Mouse (Mus musculus) adrenal gland, adult (tissue): ENCODE measurements around the gene Itga1.

Source experiments
- DNase-seq, 2 experiments: peaks; one replicate each; pipeline ENCODE4 v3.0.0; 2022 to 2023; ENCODE audit warnings: low spot score in 1 of 2; ENCODE audit not compliant: inconsistent age in 2 of 2

Gene Itga1

DNA sequence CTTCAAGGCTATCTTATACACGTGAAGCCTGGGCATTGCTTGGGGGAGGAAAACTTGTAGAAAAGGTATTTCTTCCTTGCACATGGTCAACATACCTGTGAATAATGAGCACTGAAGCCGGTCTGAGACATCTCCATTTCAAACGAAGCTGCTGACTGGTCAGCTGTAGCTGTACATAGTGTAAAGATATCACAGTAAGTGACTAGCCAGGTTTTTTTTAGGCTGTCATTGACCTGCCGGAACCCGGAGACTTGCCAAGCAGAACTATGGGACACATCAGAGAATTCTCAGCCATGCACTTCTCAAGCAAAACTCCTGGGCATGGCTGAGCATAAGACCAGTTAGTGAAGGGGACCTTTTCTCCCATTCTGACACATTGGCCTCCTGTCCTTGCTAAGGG, 99.6 kb downstream of the Itga1 start:
- no peak for DNase-seq

DNA sequence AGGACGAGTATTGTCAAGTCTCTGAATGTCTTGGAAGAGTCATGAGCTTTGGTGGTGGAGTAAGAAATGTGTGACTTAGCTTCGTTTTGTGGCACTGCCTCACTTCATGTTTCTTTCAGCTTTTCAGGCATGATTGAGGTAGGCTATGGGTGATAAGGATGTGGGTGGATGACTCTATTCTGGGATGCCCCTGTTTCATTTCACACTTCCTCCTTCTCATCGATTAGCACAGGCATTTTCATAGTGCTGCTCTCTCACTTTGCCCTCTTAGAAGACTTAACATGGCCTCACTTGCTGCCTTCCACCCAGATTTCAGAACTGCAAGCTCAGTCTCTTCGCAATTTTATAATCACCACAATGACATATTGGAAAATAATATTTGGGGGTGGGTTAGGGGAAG, 102.2 kb downstream of the Itga1 start:
- no peak for DNase-seq

DNA sequence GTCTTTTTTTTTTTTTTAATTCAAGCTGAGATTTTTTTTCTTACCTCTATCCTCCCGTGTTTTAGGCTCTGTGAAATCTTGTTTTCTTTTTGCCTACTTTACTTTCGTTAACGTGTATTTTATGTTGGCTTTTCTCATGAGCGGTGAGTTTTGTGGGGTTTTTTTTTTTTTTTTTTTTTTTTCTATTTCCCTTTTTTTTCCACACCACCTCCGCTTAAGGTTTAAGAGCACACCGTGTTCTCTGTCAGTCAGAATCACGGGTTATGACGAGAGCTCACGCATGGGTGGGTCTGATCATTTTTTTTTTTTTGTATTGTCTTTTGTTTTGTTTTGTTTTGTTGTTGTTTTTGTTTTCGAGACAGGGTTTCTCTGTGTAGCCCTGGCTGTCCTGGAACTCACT, 103.7 kb downstream of the Itga1 start:
- DNase-seq = no peak

DNA sequence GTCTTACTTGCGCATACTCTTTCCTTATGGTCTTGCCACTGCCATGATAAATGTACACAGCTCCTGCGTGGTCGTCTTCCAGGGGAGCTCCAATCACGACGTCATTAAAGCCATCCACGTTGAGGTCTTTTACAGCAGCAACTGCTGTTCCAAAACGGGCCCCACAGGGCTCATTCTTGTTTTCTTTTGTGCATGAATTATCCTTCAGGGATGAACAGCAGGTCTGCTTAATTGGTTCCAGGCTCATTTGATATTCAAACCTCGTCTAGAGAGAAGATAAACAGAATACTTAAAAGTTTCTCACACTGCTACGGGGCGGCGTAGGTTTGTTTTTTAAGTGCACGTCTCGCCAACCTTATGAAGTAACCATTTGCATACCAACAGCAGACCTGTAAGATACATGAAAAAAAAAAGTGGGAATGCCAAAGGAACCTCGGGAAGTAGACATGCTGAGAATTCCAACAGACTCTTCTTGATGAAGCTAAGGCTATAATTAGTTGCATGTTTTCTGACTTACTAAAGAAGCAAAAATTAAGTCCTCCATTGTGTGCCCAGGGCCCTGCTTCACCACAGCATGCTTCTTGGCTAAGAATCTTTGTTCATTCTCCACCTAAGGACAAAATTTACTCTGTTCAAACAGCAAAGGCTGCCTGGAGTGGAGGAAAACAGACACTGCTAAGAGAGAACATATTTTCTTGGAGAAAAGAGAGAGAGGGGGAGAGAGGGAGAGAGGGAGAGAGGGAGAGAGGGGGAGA, 109.3 kb downstream of the Itga1 start:
- no peak for DNase-seq

DNA sequence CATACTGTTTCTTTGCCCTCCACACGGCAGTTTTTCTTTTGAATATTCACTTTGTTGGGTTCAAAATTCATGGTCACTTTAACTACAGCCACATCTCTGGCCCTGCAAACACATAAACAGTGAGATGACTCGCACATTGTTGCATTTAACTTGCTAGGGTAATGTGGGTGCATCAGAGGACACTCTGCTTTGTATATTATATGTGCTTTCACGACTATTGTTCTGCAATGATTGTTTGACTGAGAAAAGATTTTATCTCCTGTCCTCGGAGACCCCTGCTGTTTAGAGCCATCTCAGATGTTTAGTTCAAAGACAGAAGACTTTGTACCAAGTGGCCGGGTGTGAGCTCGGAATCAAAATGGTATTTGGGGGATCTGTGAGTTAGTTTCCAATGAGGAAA, 114.1 kb downstream of the Itga1 start:
- DNase-seq = no peak

DNA sequence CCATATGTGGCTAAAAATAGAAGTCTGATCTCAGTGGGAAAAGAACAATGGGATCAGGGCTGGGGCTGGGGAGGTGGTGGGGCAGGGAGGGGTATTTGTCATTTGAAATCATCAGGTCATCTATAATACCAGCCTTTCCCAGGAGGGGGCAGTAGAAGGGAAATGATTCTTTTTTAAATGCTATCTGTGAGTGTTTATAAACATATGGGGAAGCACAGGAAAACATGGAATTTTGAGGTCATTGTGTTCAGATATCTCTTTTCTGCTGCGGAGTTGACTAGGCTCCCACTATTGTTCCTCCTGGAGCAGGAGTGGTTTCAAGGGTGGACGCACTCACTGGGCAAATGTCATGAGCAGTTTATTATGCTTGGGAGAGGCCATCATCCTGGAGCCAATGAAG, 114.6 kb downstream of the Itga1 start:
- peak in 1 of 2 experiments; percentile 77 for DNase-seq

DNA sequence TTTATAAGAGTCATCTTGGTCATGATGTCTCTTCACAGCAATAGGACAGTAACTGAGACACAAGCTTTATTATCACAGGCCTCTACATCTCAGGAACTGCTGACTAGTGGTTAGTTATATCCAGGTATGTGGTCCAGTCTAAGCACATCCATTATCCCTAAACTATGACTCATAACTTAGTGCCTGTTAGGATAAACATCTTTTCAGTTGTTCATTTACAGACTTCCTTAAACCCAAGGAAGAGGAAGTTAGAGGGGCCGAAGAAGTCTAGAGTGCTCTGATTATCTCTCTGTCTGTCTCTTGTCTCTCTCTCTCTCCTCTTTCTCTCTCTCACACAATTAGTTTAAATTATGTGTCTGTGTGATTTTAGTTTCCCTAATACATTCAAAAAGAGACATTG, 117.1 kb downstream of the Itga1 start:
- DNase-seq = no peak

DNA sequence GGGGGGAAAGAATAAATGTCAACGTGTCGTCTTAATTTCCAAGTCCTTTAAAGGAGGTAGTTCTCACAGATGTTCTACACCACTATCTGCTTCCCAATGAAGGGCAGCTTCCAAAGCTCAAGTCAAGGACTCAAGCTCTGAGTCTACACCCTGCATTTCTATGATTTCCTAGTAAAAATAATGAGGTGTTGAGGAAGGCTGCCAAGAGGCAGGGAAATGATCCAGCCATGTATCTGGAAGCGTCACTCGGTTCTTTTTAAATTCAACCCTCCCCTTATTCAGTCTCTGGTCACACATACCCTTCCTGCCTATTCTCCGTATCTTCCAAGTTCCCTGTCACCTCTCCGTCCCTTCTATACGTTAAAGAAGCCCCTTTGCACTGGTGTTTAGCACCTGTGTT, 118.6 kb downstream of the Itga1 start:
- no peak for DNase-seq

DNA sequence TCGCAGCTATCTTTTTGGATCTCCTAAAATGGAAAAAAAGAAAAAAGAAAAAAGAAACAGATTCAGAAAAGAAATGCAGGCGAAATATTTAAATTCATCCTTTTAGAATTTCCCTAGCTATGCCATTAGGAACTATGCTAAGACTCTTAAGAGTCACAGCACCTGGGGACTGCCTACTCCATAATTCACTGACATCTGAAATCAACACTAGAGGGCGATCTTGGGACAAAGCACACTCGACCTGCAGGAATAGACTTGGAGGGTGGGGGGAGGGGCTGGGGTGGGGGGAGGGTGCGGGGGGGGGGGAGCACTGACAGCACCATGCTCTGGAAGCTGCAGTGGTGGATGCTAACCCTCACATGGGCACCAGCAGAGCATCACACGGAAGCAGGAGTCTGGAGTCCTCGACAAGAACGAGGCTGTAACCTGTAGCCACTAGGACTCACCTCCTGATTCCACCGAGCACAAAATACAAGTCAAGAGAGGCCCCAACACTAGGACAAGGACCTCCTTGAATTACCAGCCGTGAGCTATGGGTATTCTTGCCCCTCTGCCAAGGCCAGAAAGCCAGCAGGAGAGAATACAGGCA, 120.8 kb downstream of the Itga1 start:
- peak in 1 of 2 experiments; percentile 60 for DNase-seq

DNA sequence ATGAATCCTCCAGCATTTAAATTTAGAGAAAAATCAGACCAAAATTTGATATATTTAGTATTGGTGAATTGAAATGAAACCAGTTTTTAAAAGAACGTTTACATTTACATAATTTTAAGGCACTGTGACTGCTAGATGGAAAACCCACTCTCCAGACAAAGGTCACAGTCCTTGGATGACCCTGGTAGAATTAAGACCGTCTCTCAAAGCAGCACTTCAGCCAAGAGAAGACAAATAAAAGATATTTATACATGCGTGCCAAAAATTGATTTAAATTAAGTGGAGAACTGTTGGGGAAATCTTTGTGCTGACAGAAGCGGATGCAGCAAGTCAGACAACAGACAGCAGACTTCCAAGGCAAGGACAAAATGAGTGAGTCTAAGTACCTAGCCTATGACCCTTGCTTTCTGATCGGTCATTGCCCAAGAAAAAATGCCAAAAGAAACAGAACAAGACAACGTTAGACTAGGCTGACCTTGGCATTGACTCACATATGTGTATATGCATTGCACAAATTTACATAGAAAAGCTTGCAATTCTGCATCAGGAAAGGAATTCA, 127.2 kb downstream of the Itga1 start:
- no peak for DNase-seq

DNA sequence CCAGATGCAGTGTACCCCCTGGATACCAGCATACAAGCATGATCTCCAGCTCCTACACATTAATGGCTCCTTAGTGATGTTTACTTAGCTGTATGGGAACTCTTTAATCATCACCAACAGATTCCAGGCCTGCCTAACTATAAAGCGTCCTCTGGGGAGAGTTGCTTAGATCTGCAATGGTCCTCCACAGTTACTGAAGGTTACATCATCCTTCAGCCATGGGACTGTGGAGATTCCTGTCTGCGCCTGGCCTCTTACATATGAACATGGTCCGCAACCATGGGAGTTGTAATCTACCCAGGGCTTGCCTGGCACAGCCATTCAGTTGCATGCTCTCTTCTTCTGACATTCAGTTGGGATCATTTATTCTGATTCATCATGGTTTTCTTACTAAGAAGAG, 129.9 kb downstream of the Itga1 start:
- DNase-seq = no peak

DNA sequence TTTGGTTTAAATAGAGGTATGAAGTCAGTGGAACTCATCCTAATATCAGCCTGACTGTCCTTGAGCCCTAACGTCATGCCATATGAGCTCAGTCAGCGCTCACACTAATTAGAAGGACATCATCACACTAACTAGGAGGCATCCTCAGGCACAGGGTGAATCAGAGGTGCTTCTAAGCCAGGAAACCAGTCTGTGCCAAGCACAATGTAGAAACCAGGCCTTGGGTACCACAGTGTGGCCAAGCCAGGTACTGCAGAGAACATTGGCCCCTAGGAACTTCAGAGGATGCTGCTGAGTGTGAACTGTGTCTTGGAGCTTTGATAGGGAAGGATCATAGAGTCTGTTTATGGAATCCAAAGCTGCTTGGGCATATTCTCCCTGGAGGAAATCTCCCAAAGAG, 137.5 kb downstream of the Itga1 start:
- DNase-seq = peak; percentile 88 to 97

DNA sequence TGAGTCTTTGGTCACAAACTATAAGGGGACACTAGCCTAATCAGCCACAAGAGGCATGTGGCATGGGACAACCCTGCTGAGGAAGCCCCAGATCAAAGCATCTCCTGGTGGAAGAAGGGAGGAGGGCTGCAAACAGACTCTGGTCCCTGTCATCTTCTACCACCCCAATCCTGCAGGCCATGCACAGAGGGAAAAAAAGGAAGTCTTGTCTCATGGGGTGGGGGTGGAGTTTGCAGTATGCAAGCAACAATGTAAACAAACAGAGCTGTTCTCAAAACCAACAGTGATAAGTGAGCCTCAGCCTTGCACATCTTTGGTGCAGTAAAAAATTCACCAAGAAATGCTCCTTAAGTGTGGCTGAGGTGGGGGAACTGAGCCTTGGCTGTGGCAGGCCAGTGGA, 147.2 kb downstream of the Itga1 start:
- no peak for DNase-seq

DNA sequence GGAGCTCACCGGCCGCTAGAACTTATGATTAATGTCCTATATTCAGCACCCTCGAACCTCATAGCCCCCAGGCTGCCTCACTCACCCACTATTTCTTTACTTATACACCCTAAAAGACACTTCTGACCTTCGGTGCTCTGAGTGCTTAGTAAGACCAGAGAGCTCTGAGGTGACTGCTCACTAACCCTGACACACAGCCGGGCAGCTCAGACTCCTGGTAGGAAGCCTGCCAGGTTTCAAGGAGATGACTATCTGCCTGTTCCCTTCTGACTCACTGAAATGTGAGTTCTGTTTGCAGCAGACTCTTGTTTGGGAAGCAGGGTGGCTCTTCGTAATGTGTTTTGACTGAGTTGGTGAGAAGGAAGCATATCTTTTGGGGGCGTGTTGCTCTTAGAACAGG, 168.2 kb downstream of the Itga1 start:
- peak; percentile 78 to 82 for DNase-seq

DNA sequence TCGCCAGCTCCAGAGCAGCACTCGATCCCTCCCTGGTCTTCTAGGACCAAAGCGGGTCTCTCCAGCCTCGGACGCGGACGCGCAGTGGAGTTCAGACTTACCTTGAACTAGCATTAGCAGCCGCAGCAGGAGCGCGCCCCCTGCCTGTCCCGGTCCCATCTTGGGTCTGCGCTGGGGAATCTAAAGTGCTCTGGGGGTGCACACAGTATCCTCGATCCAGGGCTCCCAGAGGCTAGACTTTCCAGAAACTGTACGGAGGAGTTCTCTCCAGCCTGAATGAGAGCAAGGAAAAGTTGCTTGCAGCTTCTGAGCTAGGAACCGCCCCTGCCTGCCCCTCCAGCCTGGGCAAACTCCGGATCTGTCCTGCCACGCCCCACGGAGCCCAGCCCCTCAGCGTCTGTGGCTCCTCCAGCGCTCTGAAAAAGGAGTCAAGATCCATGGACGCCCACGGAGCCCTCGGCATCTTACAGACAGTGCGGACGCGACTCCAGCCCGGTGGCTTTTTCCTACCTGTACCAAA, 169.9 kb downstream of the Itga1 start, which contains the start of gene Itga2:
Itga2 (minus strand) TSS at position 326 of the 520 bp plus-strand sequence.
- DNase-seq = peak; percentile 74 to 89

DNA sequence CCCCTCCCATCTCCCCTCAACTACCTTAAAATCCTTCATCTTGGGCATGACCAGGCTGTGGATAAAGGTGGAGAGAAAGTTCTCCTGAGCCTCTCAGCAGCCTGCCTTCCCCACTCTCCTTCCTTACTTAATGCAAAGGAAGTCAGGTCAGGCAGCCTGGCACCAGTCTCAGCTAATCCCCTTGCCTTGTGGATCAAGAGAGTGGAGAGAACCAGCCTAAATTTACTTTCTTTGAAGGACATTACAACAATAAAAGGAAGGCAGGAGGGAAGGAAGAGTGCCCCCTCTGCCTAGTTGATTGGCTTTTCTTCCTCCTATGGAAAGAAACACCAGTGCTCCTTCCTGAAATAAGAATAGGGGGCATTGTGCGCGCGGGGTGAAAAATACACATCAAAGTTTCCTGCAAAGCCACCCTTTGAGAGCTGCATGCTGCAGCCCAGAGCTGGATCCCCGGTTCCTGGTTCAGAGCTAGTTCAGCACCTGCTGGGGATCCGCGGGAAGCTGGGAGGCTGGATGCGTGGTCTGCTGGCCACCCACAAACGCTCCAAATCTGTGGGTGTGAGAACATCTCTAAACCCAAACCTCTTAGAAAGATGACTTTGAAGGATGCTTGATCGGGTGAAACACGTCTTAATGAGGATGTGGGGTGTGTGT, 170.6 kb downstream of the Itga1 start:
- DNase-seq = peak in 1 of 2 experiments; percentile 51

DNA sequence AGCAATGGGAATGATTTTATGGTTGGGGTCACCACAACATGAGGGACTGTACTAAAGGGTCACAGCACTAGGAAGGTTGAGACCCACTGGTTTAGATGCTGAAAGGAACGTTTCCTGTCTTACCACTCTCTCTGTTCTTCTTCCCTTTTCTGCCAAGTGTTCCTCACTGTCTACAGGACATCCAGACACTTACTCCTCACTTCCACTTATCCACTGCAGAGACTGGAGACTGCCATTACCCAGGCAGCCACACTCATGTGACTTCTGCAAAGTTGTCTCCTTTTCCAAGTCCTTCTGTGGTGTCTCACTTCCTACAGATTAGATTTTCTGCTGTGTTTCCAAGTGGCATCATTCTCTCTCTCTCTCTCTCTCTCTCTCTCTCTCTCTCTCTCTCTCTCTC, 177.0 kb downstream of the Itga1 start:
- no peak for DNase-seq

DNA sequence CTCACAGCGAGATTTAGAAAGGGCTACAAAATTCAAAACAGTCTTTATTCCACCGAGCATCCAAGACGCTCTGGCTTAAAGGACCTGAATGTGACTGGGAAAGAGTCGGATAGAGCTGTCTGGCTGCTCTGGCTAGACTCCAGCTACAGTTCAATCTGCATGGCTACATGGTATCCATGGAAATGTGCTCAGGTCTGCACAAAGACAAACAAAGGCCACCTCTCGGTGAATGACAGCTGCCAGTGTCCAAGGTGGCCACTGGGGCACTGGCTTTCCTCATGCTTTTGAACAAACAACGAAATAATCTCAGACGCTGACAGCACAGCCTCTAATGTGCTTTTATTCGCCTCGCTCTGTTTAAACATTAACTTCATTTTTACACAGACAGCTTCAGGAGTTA, 178.4 kb downstream of the Itga1 start:
- no peak for DNase-seq

DNA sequence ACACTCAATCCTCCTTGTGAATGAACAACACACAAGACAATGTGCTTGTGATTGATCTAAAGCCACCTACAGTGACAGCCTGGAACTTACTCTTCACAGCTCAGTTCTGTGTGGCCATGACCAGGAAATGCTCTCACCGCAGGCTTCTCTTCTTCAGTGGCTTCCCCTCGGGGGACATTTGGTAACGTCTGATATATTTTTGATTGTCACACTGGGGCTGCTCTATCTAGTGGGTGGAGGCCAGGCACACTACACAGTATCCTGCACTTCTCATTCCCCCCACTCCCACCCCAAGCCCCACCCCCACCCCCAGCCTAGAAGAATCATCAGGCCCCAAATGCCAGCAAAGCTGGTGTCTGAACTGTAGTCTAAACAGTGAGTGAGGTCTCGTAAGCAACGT, 186.0 kb downstream of the Itga1 start:
- DNase-seq = no peak

DNA sequence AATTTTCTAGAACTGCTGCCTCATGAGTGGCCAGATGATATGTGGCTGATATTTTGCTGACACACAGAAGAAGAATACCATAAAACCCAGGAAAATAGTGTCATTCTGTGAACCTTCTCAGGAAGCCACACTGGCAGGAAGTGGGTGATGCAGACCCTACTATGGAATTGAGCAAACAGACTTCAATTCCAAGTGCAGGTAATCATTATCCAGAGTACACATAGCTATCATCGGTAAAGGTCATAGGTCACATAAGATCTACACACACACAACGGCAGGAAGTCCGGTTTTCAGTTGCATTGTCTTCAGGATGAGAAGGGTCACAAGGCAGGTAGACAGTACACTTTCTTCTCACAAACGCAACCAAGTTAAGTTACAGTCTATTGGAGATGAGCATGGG, 186.8 kb downstream of the Itga1 start:
- no peak for DNase-seq

DNA sequence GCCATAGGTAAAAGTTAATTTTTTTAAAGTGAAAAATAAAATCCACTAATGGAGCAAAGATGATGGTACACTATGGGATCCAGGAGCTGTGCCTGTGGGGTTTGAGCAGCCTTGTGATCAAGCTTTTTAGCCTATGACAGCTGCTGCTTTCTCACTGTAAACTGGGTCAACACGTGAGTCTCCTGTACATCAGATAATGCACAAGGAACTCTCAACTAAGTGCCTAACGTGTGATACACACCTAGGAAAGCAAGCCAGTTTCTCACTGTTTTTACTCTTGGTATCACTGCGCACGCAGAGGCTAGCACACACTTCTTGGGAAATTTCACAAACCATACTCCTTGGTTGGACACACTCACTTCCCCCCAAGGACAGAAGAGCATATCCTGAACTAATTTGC, 187.2 kb downstream of the Itga1 start:
- no peak for DNase-seq

DNA sequence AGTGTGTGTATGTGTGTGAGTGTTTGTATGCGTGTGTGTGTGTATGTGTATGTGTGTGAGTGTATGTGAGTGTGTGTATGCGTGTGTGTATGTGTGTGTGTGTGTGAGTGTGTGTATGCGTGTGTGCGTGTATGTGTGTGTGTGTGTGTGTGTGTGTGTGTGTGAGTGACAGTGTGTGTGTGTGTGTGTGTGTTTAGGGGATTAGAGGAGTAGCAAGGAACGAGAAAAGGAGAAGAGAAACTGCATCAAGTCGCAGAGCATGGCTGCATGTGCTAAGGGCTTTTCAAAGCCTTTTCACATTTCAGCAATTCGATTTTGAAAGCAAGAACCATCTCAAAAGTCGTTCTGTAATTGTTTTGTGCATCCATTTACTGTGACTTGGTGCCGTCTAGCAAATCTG, 191.1 kb downstream of the Itga1 start:
- no peak for DNase-seq
